Mouse (Mus musculus) ES-E14 (cell line): ENCODE measurements around the gene Plekhm2. TPM values are rescaled to one million over a fixed set of nuclear protein-coding genes. Genes with fewer than 3 reads are reported as not detected.

Experiments used
- DNase-seq: peaks from one replicate; pipeline ENCODE4 v3.0.0-alpha.2; 2013; ENCODE audit warnings: low read depth, low spot score
- H3K27ac ChIP-seq: 2 replicates; pipeline ENCODE4 v1.5.1; 2012; ENCODE audit warnings: low read depth, mild to moderate bottlenecking, low read length, moderate library complexity, mixed read lengths; ENCODE audit not compliant: poor library complexity, insufficient read depth, severe bottlenecking
- H3K36me3 ChIP-seq: 2 replicates; pipeline ENCODE4 v1.6.1; 2012; ENCODE audit warnings: mild to moderate bottlenecking, low read length, moderate library complexity, mixed read lengths; ENCODE audit not compliant: control insufficient read depth, poor library complexity, insufficient read depth, severe bottlenecking
- H3K4me1 ChIP-seq, 2 experiments: fragments of 150-350 bp in 1 of 2; sonication (generic) in 1 of 2; 2 replicates each; pipeline ENCODE4 v1.6.1; 2012; ENCODE audit warnings: low read length in 2 of 2, mild to moderate bottlenecking in 1 of 2, mixed read lengths in 1 of 2; ENCODE audit not compliant: control insufficient read depth in 2 of 2, insufficient read depth in 2 of 2, poor library complexity in 1 of 2
- H3K4me3 ChIP-seq, 2 experiments: fragments of 150-350 bp in 1 of 2; sonication (generic) in 1 of 2; 2 replicates each; pipeline ENCODE4 v1.5.1; 2012; ENCODE audit warnings: low read length in 2 of 2, low read depth in 1 of 2, mild to moderate bottlenecking in 1 of 2, mixed read lengths in 1 of 2; ENCODE audit not compliant: insufficient read depth in 1 of 2, poor library complexity in 1 of 2, severe bottlenecking in 1 of 2
- H3K9ac ChIP-seq: 2 replicates; pipeline ENCODE4 v1.6.1; 2012; ENCODE audit warnings: low read depth, mild to moderate bottlenecking, low read length, mixed read lengths; ENCODE audit not compliant: poor library complexity, insufficient read depth, severe bottlenecking
- H3K9me3 ChIP-seq: fragments of 150-350 bp; sonication (generic); 2 replicates; pipeline ENCODE4 v1.6.1; 2012; ENCODE audit warnings: low read depth, mild to moderate bottlenecking, low read length; ENCODE audit not compliant: control insufficient read depth, insufficient read depth
- CHD2 ChIP-seq: IDR thresholded peaks from 2 replicates; pipeline ENCODE4 v1.6.1; 2014; ENCODE audit warnings: mild to moderate bottlenecking, low read depth, low read length, inconsistent platforms
- HCFC1 ChIP-seq: IDR thresholded peaks from 2 replicates; pipeline ENCODE4 v1.6.1; 2012; ENCODE audit warnings: low read length, inconsistent platforms, borderline replicate concordance; ENCODE audit not compliant: insufficient read depth
- MAFK ChIP-seq: IDR thresholded peaks from 2 replicates; pipeline ENCODE4 v1.6.1; 2014; ENCODE audit warnings: mild to moderate bottlenecking, low read depth, low read length, inconsistent platforms; ENCODE audit not compliant: insufficient read depth
- ZC3H11A ChIP-seq: IDR thresholded peaks from 2 replicates; pipeline ENCODE4 v1.6.1; 2012; ENCODE audit warnings: low read depth, mild to moderate bottlenecking, inconsistent platforms, low read length, borderline replicate concordance
- ZNF384 ChIP-seq: IDR thresholded peaks from 2 replicates; pipeline ENCODE4 v1.6.1; 2012; ENCODE audit warnings: low read depth, low read length, inconsistent platforms
- in situ Hi-C, 2 experiments: fragments of 600-800 bp; cut with MboI; formaldehyde crosslinking; loops; one replicate each; pipeline ENCODE4 v1.15.1; 2025; ENCODE audit warnings: low sequenced_read_pairs in 2 of 2, inconsistent platforms in 1 of 2; ENCODE audit not compliant: unreplicated experiment in 2 of 2
- total RNA-seq: library from RNA; depleted of rRNA; stranded (reverse); fragments of 300-350 nt; gene quantifications from 2 replicates; pipeline ENCODE4 v1.2.3, GENCODE M21; 2012

Plekhm2 gene
- total RNA-seq, 1 experiment = 6.2 TPM

GRCm38 (mm10) chr4:141643118-141643855 is 21.4 kb downstream of the Plekhm2 start:
- H3K36me3 ChIP-seq = no peaks in the 10 kb centered on the region; the same call in 1 of the 2 replicates
- H3K4me1 ChIP-seq = peaks cover 0 to 9% of the 10 kb centered on the region in 2 experiments; a peak in 1 of 4 replicates
- in situ Hi-C loops = no loop called here

GRCm38 (mm10) chr4:141641961-141642811 is 22.5 kb downstream of the Plekhm2 start:
- in situ Hi-C loops = no loop called here
- Histone ChIP-seq H3K4me3 (peak overlapping the region; percentile 9 to 20; a peak in 1 of 4 replicates), H3K36me3 (no peaks in the 10 kb centered on the region; the same call in 1 of the 2 replicates)

More at GRCm38 (mm10) chr4:141643118-141643855, 21.4 kb downstream of the Plekhm2 start:
- no peak for DNase-seq
- no peak overlapping the region for H3K4me3 ChIP-seq
- H3K27ac ChIP-seq = no peak overlapping the region
- TF ChIP-seq MAFK (no peak), CHD2 (no peak), ZC3H11A (no peak), HCFC1 (no peak), ZNF384 (no peak)
- no peak overlapping the region for H3K9ac ChIP-seq
- H3K9me3 ChIP-seq = no peaks in the 10 kb centered on the region

GRCm38 (mm10) chr4:141641353-141641771 is 23.3 kb downstream of the Plekhm2 start:
- TF ChIP-seq ZC3H11A (no peak), ZNF384 (no peak), CHD2 (no peak), MAFK (no peak)
- no peak for DNase-seq
- H3K27ac ChIP-seq = no peak overlapping the region
- H3K4me1 ChIP-seq = peaks cover 0 to 9% of the 10 kb centered on the region in 2 experiments; a peak in 1 of 4 replicates
- no peak overlapping the region for H3K4me3 ChIP-seq
- no peaks in the 10 kb centered on the region; the same call in 1 of the 2 replicates for H3K36me3 ChIP-seq
- no peaks in the 10 kb centered on the region for H3K9me3 ChIP-seq
- H3K9ac ChIP-seq = no peak overlapping the region
- in situ Hi-C loops = no loop called here

More at GRCm38 (mm10) chr4:141641961-141642811, 22.5 kb downstream of the Plekhm2 start:
- Histone ChIP-seq H3K9ac (0 out of 2 replicates have a peak overlapping the region, but pooled peaks have one; percentile 19), H3K4me1 (peaks cover 0 to 9% of the 10 kb centered on the region in 2 experiments; a peak in 1 of 4 replicates), H3K27ac (no peak overlapping the region), H3K9me3 (no peaks in the 10 kb centered on the region)
- no peak for TF ChIP-seq HCFC1
- no peak for TF ChIP-seq MAFK
- no peak for TF ChIP-seq ZNF384
- TF ChIP-seq CHD2 = no peak
- DNase-seq = no peak

GRCm38 (mm10) chr4:141639474-141639873 is 25.2 kb downstream of the Plekhm2 start:
- no peaks in the 10 kb centered on the region for H3K9me3 ChIP-seq
- H3K4me1 ChIP-seq = peaks cover 0 to 9% of the 10 kb centered on the region in 2 experiments; a peak in 1 of 4 replicates
- no peak for DNase-seq
- H3K4me3 ChIP-seq = no peak overlapping the region
- H3K27ac ChIP-seq = no peak overlapping the region
- TF ChIP-seq HCFC1 (0 out of 2 replicates have a peak, but pooled peaks have one; percentile 5), ZC3H11A (no peak), MAFK (no peak)
- H3K9ac ChIP-seq = no peak overlapping the region
- H3K36me3 ChIP-seq = no peaks in the 10 kb centered on the region; the same call in 1 of the 2 replicates
- in situ Hi-C loops = no loop called here
